Mouse (Mus musculus): ENCODE results near the gene Klk6.

GRCm38 (mm10) chr7:43781541-43781940, 42.8 kb upstream of the Klk6 start:
- no peak for TF ChIP-seq CTCF (IDR thresholded peaks at IDR 0.05; ENCODE audit: low read depth)
- no peak for TF ChIP-seq EP300 (IDR thresholded peaks at IDR 0.05; ENCODE audit: low read depth)
